Mouse (Mus musculus) left cerebral cortex, postnatal 36 days (tissue): ENCODE measurements at regions not wholly inside any gene's neighbourhood (a gene's known extent, or its start where the extent isn't known, plus 50 kb on each side); places are given as distances from the start of the nearest gene placed in this dataset.
A peak's percentile ranks its signal among the peaks of the same experiment; 100 is the strongest.
"Not testable (repeated sequence)": the region's sequence is repeated elsewhere in the genome, so short reads cannot be mapped to it uniquely, and the experiment has no call there.

Experiments used
- DNase-seq, 2 experiments: peaks; one replicate each; pipeline ENCODE4 v3.0.0; 2021 to 2022; ENCODE audit warnings: low spot score in 2 of 2, mixed read lengths in 1 of 2
- intact Hi-C: fragments of 180-260 bp; cut with DNase I; formaldehyde crosslinking; loops from one replicate; pipeline ENCODE4 v1.15.1; 2025

- DNase-seq: peak; percentile 8 to 14
- intact Hi-C loops: no loop called here
Observed at GRCm38 (mm10) chr6:22716864-22717557, 158.3 kb upstream of the Ptprz1 start.

GRCm38 (mm10) chr6:22716144-22716856 lies 159.0 kb upstream of the Ptprz1 start:
- DNase-seq: no peak
- intact Hi-C loops: no loop called here

GRCm38 (mm10) chr6:22698187-22698586 lies 177.1 kb upstream of the Ptprz1 start:
- intact Hi-C loops: no loop called here

GRCm38 (mm10) chr6:22688678-22689126 lies 186.6 kb upstream of the Ptprz1 start:
- intact Hi-C loops: no loop called here
- no peak for DNase-seq

More at GRCm38 (mm10) chr6:22698187-22698586, 177.1 kb upstream of the Ptprz1 start:
- DNase-seq: no peak

GRCm38 (mm10) chr6:22674586-22674929 lies 200.7 kb upstream of the Ptprz1 start:
- DNase-seq: no peak
- intact Hi-C loops: no loop called here

- DNase-seq: no peak
- intact Hi-C loops: no loop called here
Observed at GRCm38 (mm10) chr6:22673919-22674585, 201.2 kb upstream of the Ptprz1 start.

- intact Hi-C loops: no loop called here
- no peak for DNase-seq
Observed at GRCm38 (mm10) chr6:22671524-22671923, 203.8 kb upstream of the Ptprz1 start.

GRCm38 (mm10) chr6:22668190-22668975 lies 206.9 kb upstream of the Ptprz1 start:
- intact Hi-C loops: no loop called here
- DNase-seq: no peak

- intact Hi-C loops, DNase-seq: not testable (repeated sequence)
Observed at GRCm38 (mm10) chr6:22657401-22657800, 217.9 kb upstream of the Ptprz1 start.

GRCm38 (mm10) chr6:22640100-22640499 lies 235.2 kb upstream of the Ptprz1 start:
- no peak for DNase-seq
- intact Hi-C loops: no loop called here

- intact Hi-C loops: no loop called here
- no peak for DNase-seq
Observed at GRCm38 (mm10) chr6:22635141-22635540, 240.2 kb upstream of the Ptprz1 start.

- no peak for DNase-seq
- intact Hi-C loops: no loop called here
Observed at GRCm38 (mm10) chr6:22634740-22635139, 240.6 kb upstream of the Ptprz1 start.

- no peak for DNase-seq
- intact Hi-C loops: no loop called here
Observed at GRCm38 (mm10) chr6:22591592-22591991, 235.5 kb upstream of the Fam3c start.

- intact Hi-C loops: no loop called here
- DNase-seq: no peak
Observed at GRCm38 (mm10) chr6:22584851-22585250, 228.8 kb upstream of the Fam3c start.

- DNase-seq: no peak
- intact Hi-C loops: no loop called here
Observed at GRCm38 (mm10) chr6:22572925-22573324, 216.9 kb upstream of the Fam3c start.

GRCm38 (mm10) chr6:22567891-22568290 lies 211.8 kb upstream of the Fam3c start:
- no peak for DNase-seq
- intact Hi-C loops: no loop called here

- intact Hi-C loops: no loop called here
- no peak for DNase-seq
Observed at GRCm38 (mm10) chr6:22548296-22549245, 192.5 kb upstream of the Fam3c start.

GRCm38 (mm10) chr6:22541603-22542002 lies 185.6 kb upstream of the Fam3c start:
- no peak for DNase-seq
- intact Hi-C loops: no loop called here

- no peak for DNase-seq
- intact Hi-C loops: no loop called here
Observed at GRCm38 (mm10) chr6:22538254-22538653, 182.2 kb upstream of the Fam3c start.
